Mouse (Mus musculus) cerebellum, adult 2 months (tissue): ENCODE results near the gene Tmem8.

ENCODE experiments used
- CTCF ChIP-seq: fragments of 200-500 bp; IDR thresholded peaks from 2 replicates; pipeline ENCODE4 v1.5.1; 2011; ENCODE audit warnings: low read depth, mild to moderate bottlenecking, control low read depth, low read length, moderate library complexity, borderline replicate concordance; ENCODE audit not compliant: insufficient read depth
- POLR2A ChIP-seq: fragments of 200-500 bp; IDR thresholded peaks from 2 replicates; pipeline ENCODE4 v1.6.1; 2011; ENCODE audit warnings: low read length, control low read depth, borderline replicate concordance; ENCODE audit not compliant: insufficient read depth

GRCm38 (mm10) chr17:26094531-26095110 lies 18.5 kb upstream of the Tmem8 start:
- TF ChIP-seq CTCF, result no peak
- TF ChIP-seq POLR2A, result no peak
